Mouse (Mus musculus): ENCODE data around the gene Chp1. TPM values are rescaled to one million over a fixed set of nuclear protein-coding genes. Genes with fewer than 3 reads are reported as not detected.

Gene Chp1
- 644 TPM for polyA plus RNA-seq (2014; fragmentation: Illumina TruSeq; extraction: RNeasy Lipid Tissue Mini Kit (QIAGEN cat#74804); ENCODE audit: low read depth, low replicate concordance)

DNA sequence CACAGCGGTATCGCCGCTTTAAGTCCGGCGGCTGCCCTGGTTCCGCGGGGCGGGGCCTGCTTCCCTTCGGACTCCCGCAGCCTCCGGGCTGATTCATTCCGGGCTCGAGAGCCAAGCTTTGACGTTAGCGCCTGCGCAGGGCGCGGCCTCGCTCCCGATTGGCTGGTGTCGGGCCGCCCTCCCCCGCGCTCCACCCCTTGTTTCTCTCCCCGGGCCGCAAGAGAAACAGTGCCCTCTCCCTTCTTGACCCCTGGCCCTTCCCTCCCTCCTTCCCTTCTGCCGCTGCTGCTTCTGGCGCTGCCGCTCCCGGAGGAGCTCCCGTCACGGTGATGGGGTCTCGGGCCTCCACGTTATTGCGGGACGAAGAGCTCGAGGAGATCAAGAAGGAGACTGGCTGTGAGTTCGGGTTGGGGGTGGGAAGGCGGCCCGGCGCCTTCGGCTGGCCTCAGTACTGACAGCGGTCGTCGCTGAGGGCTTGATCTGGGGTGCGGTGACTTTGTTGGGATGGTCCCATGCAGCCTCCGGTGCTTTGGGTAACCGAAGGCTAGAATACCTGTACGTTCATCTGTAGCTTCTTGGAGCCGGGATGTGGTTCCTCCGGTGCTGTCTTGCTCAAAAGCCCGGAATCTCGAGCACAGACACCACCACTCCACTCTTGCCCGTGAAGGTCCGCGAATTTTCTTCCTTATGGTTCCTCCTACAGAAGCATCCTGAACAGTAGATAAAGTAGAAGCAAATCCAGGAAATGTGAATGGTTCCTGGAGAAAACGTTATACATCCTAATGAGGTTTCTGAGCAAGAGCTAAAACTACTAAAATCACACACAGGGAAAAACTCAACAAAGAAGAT lies at the start of gene Chp1, which contains the start of gene Exd1:
Gene Chp1, plus strand, starts transcription at position 176 of the 849 bp plus-strand sequence.
Gene Exd1, minus strand, starts transcription at position 106 of the 849 bp plus-strand sequence.

DNA sequence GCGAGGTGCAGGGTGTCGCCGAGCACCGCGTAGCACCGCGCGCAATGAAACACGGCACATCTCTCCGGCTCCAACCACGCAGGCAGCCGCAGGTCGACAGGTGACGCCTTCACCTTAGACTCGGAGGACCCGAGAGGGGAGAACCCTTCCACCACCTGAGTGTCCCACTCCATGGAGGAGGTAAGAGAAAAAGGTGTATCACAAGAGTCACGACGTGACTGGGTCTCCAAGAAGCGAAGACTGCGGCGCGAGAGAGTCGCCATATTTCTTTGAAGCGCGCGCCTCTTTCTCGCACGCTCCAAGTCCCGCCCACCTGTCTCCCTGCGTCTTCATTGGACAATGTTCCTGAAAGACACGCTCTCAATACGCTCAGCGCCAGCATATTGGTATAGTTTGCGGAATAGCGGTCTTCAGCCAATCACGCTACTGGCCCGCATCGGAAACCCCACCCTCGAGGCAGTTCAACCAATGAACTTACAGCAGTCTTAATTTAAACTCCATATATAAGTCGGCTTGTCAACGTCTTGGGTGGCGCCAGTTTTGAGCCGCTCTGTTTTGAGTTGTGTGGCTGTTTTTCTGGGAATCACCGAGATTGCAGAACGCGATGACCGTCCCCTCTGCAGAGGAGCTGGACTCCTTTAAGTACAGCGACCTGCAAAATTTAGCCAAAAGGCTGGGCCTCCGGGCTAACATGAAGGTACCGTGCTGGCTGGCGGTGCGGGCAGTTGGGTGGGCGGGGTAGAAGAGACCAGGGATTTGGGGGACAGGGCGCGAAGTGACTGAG lies 70.9 kb downstream of the Chp1 start, which contains the start of the genes Nusap1 and Oip5:
Gene Nusap1, plus strand, starts transcription at position 100 of the 784 bp plus-strand sequence.
Gene Oip5, minus strand, starts transcription at position 271 of the 784 bp plus-strand sequence.

Other genes starting within 250 kb of the Chp1 start
- gene Dll4, start 221.9 kb upstream of the Chp1 start, polyA plus RNA-seq (2014; fragmentation: Illumina TruSeq; extraction: RNeasy Lipid Tissue Mini Kit (QIAGEN cat#74804); ENCODE audit: low read depth, low replicate concordance): 0.76 TPM
- gene Chac1, start 196.5 kb upstream of the Chp1 start, polyA plus RNA-seq (2014; fragmentation: Illumina TruSeq; extraction: RNeasy Lipid Tissue Mini Kit (QIAGEN cat#74804); ENCODE audit: low read depth, low replicate concordance): 0.54 TPM
- gene Ino80, start 70.0 kb upstream of the Chp1 start, polyA plus RNA-seq (2014; fragmentation: Illumina TruSeq; extraction: RNeasy Lipid Tissue Mini Kit (QIAGEN cat#74804); ENCODE audit: low read depth, low replicate concordance): 26.8 TPM
- gene Exd1, start 70 bp upstream of the Chp1 start, polyA plus RNA-seq (2014; fragmentation: Illumina TruSeq; extraction: RNeasy Lipid Tissue Mini Kit (QIAGEN cat#74804); ENCODE audit: low read depth, low replicate concordance): 0.91 TPM
- 26.7 TPM for gene Nusap1, start 70.6 kb downstream of the Chp1 start, polyA plus RNA-seq (2014; fragmentation: Illumina TruSeq; extraction: RNeasy Lipid Tissue Mini Kit (QIAGEN cat#74804); ENCODE audit: low read depth, low replicate concordance)
- 9.4 TPM for gene Oip5, start 70.8 kb downstream of the Chp1 start, polyA plus RNA-seq (2014; fragmentation: Illumina TruSeq; extraction: RNeasy Lipid Tissue Mini Kit (QIAGEN cat#74804); ENCODE audit: low read depth, low replicate concordance)
- gene Ndufaf1, start 115.1 kb downstream of the Chp1 start, polyA plus RNA-seq (2014; fragmentation: Illumina TruSeq; extraction: RNeasy Lipid Tissue Mini Kit (QIAGEN cat#74804); ENCODE audit: low read depth, low replicate concordance): 53.8 TPM
- 31.3 TPM for gene Rtf1, start 127.4 kb downstream of the Chp1 start, polyA plus RNA-seq (2014; fragmentation: Illumina TruSeq; extraction: RNeasy Lipid Tissue Mini Kit (QIAGEN cat#74804); ENCODE audit: low read depth, low replicate concordance)
- 0.22 TPM for gene Itpka, start 194.6 kb downstream of the Chp1 start, polyA plus RNA-seq (2014; fragmentation: Illumina TruSeq; extraction: RNeasy Lipid Tissue Mini Kit (QIAGEN cat#74804); ENCODE audit: low read depth, low replicate concordance)
- gene Ltk, start 212.7 kb downstream of the Chp1 start, polyA plus RNA-seq (2014; fragmentation: Illumina TruSeq; extraction: RNeasy Lipid Tissue Mini Kit (QIAGEN cat#74804); ENCODE audit: low read depth, low replicate concordance): not detected
- 1.3 TPM for gene Rpap1, start 239.8 kb downstream of the Chp1 start, polyA plus RNA-seq (2014; fragmentation: Illumina TruSeq; extraction: RNeasy Lipid Tissue Mini Kit (QIAGEN cat#74804); ENCODE audit: low read depth, low replicate concordance)